Mouse (Mus musculus) limb, embryonic 15.5 days (tissue): ENCODE measurements around the gene Cygb. TPM values are rescaled to one million over a fixed set of nuclear protein-coding genes. Genes with fewer than 3 reads are reported as not detected.

ENCODE experiments used
- ATAC-seq: fragments of 200-750 bp; cut with Nextera tagmentation; 2 replicates; pipeline ENCODE4 v1.8.0; 2017; ENCODE audit warnings: low read depth, moderate TSS enrichment; ENCODE audit not compliant: insufficient number of reproducible peaks, low FRiP score, low TSS enrichment
- H3K27ac ChIP-seq: fragments of 300-500 bp; sonication (generic); 2 replicates; pipeline ENCODE4 v1.5.1; 2015; ENCODE audit warnings: moderate library complexity, mild to moderate bottlenecking, inconsistent platforms
- H3K27me3 ChIP-seq: fragments of 300-500 bp; sonication (generic); 2 replicates; pipeline ENCODE4 v1.6.1; 2015; ENCODE audit warnings: inconsistent platforms
- H3K36me3 ChIP-seq: fragments of 300-500 bp; sonication (generic); 2 replicates; pipeline ENCODE4 v1.6.1; 2015; ENCODE audit warnings: inconsistent platforms
- H3K4me1 ChIP-seq: fragments of 300-500 bp; sonication (generic); 2 replicates; pipeline ENCODE4 v1.6.1; 2015; ENCODE audit warnings: inconsistent platforms
- H3K4me2 ChIP-seq: fragments of 300-500 bp; sonication (generic); 2 replicates; pipeline ENCODE4 v1.6.1; 2015; ENCODE audit warnings: mild to moderate bottlenecking, inconsistent platforms
- H3K4me3 ChIP-seq: fragments of 300-500 bp; sonication (generic); 2 replicates; pipeline ENCODE4 v1.5.1; 2015; ENCODE audit warnings: mild to moderate bottlenecking, inconsistent platforms
- H3K9ac ChIP-seq: fragments of 300-500 bp; sonication (generic); 2 replicates; pipeline ENCODE4 v1.6.1; 2015; ENCODE audit warnings: inconsistent platforms
- H3K9me3 ChIP-seq: fragments of 300-500 bp; sonication (generic); 2 replicates; pipeline ENCODE4 v1.6.1; 2016; ENCODE audit warnings: inconsistent platforms
- WGBS: fragments of 180-500 bp; shearing (Covaris S2); methylation state at CpG from one replicate; pipeline ENCODE4 v1.1.7; 2015; 5-methylcytosine and 5-hydroxymethylcytosine counted together
- polyA plus RNA-seq: library from polyadenylated mRNA; unstranded; fragments of >200 nt; fragmentation: Nextera tagmentation; extraction: Ambion mirVana; gene quantifications from 2 replicates; pipeline ENCODE4 v1.2.1, GENCODE M21; 2015

The Cygb gene
- polyA plus RNA-seq, 1 experiment from 2014 or later = 20.1 TPM

DNA sequence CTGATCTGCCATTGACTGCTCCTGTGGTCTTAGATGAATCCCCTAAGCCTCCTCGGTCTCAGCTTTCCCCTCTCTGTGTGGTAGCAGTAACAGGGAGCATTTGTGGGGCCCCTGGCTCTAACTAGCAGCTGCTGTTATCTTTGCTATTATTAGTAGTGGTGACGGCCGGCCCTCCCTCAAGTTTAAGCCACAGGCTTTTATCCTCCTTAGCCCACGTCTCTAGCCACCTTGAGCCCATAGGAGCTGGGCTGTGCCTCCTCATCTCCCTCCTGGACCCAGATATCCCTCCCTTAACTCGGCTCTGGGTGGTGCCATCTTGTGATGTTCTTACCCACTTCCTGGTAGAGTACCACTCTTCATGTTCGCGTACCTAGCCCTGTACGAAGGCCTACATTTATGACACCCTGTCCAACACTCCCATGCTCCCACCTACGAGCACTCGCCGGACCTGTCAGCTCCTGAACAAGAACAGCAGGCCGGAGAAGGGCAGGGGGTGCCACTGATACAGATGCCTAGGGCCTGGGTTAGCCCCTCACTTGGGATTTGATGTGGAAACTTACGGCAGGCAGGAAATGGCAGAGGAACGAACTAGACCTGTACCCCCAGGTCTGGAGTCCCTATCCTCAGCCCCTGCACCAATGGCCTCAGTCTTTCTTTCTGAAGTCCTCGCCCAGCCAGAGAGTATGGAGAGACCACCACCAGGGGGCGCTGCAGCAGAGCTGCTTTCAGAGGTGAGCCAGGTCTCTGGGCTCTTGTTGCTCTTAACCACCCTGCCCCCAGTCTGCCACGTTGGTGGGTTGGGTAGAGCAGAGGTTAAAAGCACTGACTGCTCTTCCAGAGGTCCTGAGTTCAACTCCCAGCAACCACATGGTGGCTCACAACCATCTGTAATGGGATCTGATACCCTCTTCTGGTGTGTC is 28.8 kb downstream of the Cygb start:
- Histone ChIP-seq H3K4me3 (no peak overlapping the region), H3K4me2 (no peak overlapping the region), H3K4me1 (peaks cover 41% of the 10 kb centered on the region), H3K27me3 (no peaks in the 10 kb centered on the region), H3K9me3 (no peaks in the 10 kb centered on the region), H3K9ac (no peak overlapping the region), H3K27ac (no peak overlapping the region), H3K36me3 (no peaks in the 10 kb centered on the region)
- WGBS = 78% methylated on average over 17 of the region's 17 CpGs
- ATAC-seq = no peak

DNA sequence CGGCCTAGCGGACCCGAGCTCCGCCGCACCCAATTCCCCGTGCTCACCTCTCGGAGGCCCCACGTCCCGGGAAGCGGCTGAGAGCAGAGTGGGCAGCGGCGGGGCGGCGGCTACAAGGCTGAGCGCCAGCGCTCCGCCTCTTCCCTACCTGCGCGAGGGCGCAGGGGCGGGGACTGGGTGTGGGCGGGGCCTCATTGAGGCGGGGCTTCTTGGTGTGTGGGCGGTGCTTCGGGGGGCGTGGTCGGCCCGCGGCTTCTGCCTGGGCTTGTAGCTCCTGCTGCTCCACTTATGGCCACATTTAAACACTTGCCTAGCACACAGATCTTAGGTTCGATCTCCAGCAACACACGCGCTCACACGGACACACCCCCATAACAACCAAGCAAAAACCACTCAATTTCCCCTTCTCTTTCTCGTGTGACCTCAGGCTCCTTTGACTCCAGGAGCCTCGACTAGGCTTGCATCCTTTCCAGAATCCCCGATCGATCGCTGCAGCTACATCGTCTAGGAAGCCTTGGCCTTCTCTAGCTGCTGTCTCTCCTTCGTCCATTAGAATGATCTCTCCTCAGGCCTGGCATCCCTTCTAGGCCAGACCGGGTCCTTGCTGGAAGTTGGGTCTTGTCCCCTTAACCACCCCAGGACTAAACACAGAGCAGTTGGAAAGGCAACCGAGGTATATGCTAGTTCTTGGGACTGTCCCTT is 29.8 kb downstream of the Cygb start:
- Histone ChIP-seq H3K9ac (peak overlapping the region; percentile 47), H3K27ac (0 out of 2 replicates have a peak overlapping the region, but pooled peaks have one; percentile 5), H3K27me3 (no peaks in the 10 kb centered on the region), H3K9me3 (no peaks in the 10 kb centered on the region), H3K36me3 (no peaks in the 10 kb centered on the region), H3K4me3 (peak overlapping the region; percentile 61), H3K4me1 (peaks cover 51% of the 10 kb centered on the region), H3K4me2 (peak overlapping the region; percentile 90)
- 12% methylated on average over 42 of the region's 42 CpGs for WGBS
- ATAC-seq = peak; percentile 54

DNA sequence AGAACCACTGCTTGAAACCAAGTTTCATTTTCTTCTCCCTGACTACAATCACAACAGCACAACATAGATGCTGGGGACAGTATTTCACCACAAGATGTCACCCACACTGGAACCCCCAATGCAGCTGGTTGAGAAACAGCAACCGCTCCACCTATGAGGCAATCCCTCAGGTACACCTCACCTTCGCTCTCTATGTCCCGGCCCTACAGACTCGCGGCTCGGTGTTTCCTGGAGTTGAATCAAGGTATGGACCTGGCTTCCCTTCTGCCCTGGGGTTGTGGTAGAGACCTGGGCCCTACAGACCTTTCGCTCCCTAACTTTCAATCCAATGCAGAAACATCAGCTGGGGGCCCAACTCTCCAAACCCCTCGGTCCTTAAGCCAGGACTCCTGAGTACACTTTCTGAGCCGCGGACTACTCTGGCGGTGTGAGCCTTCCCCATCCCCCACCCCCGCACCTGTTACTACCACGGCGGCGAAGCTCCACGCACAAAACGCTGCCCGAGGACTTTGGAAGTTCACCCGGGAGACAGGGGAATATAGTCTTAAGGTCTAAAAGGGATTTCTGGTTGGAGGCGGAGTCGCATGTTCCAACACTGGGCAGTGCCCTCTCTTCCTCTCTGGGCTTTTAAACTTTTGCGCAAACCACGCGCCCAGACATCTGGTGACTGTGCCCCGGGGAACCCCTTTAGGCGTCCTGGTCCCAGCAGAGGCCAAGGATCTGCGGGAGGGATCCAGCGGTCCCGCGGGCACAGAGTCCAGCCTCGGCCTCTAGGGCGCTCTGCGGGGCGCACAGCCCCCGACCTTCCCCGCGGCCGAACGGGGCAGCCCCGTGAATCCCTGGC is 30.6 kb downstream of the Cygb start:
- Histone ChIP-seq H3K9ac (peak overlapping the region; percentile 47), H3K4me1 (peaks cover 59% of the 10 kb centered on the region), H3K36me3 (no peaks in the 10 kb centered on the region), H3K9me3 (no peaks in the 10 kb centered on the region), H3K27me3 (no peaks in the 10 kb centered on the region), H3K4me3 (peak overlapping the region; percentile 61), H3K27ac (0 out of 2 replicates have a peak overlapping the region, but pooled peaks have one; percentile 5), H3K4me2 (peak overlapping the region; percentile 90)
- WGBS = 6% methylated on average over 39 of the region's 40 CpGs
- ATAC-seq = no peak

GRCm38 (mm10) chr11:116621258-116621704 is 32.8 kb downstream of the Cygb start:
- WGBS = 30% methylated on average over 6 of the region's 6 CpGs
- H3K27ac ChIP-seq = peak overlapping the region; percentile 12; the same call in 1 of the 2 replicates
- no peak for ATAC-seq
- no peaks in the 10 kb centered on the region for H3K27me3 ChIP-seq
- H3K9ac ChIP-seq = no peak overlapping the region
- no peaks in the 10 kb centered on the region for H3K36me3 ChIP-seq
- peaks cover 80% of the 10 kb centered on the region for H3K4me1 ChIP-seq
- H3K4me3 ChIP-seq = no peak overlapping the region
- no peak overlapping the region for H3K4me2 ChIP-seq
- no peaks in the 10 kb centered on the region for H3K9me3 ChIP-seq

GRCm38 (mm10) chr11:116620559-116621253 is 33.4 kb downstream of the Cygb start:
- Histone ChIP-seq H3K4me1 (peaks cover 86% of the 10 kb centered on the region), H3K9ac (no peak overlapping the region), H3K4me3 (no peak overlapping the region), H3K27ac (peak overlapping the region; percentile 12), H3K36me3 (no peaks in the 10 kb centered on the region), H3K9me3 (no peaks in the 10 kb centered on the region), H3K27me3 (no peaks in the 10 kb centered on the region), H3K4me2 (no peak overlapping the region)
- 74% methylated on average over 10 of the region's 10 CpGs for WGBS
- no peak for ATAC-seq

GRCm38 (mm10) chr11:116620073-116620472 is 34.0 kb downstream of the Cygb start:
- Histone ChIP-seq H3K9me3 (no peaks in the 10 kb centered on the region), H3K4me2 (no peak overlapping the region), H3K27me3 (no peaks in the 10 kb centered on the region), H3K9ac (no peak overlapping the region), H3K4me1 (peaks cover 90% of the 10 kb centered on the region), H3K27ac (no peak overlapping the region), H3K4me3 (no peak overlapping the region), H3K36me3 (no peaks in the 10 kb centered on the region)
- 26% methylated on average over 9 of the region's 9 CpGs for WGBS
- ATAC-seq = no peak

DNA sequence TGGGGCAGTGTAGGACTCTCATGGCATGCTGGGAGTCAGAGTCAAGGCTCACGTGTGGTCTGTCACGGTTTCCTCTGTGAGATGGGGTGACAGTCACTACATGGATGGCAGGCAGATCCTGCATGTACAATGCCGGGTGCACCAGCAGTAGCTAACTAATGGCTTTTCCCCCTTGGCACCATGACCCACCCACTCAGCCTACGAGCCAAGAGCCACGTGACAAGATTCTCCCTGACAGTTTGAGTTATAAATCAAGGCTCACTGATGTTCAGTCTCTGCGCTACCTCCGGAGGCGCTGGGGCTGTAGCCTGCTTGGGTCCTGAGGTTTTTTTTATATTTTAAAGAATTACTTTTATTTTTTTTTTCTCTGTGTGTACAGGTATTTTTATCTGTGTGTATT is 34.6 kb downstream of the Cygb start:
- WGBS = 37% methylated on average over 8 of the region's 8 CpGs

GRCm38 (mm10) chr11:116619156-116619555 is 35.0 kb downstream of the Cygb start:
- no peak overlapping the region for H3K9ac ChIP-seq
- H3K4me2 ChIP-seq = no peak overlapping the region
- no peak overlapping the region for H3K27ac ChIP-seq
- no peaks in the 10 kb centered on the region for H3K36me3 ChIP-seq
- H3K27me3 ChIP-seq = no peaks in the 10 kb centered on the region
- no peaks in the 10 kb centered on the region for H3K9me3 ChIP-seq
- 41% methylated on average over 7 of the region's 7 CpGs for WGBS
- no peak for ATAC-seq
- H3K4me3 ChIP-seq = no peak overlapping the region
- peaks cover 87% of the 10 kb centered on the region for H3K4me1 ChIP-seq

More for the DNA sequence above, 34.6 kb downstream of the Cygb start:
- H3K4me2 ChIP-seq = no peak overlapping the region
- H3K4me3 ChIP-seq = no peak overlapping the region
- no peaks in the 10 kb centered on the region for H3K36me3 ChIP-seq
- H3K9me3 ChIP-seq = no peaks in the 10 kb centered on the region
- no peak overlapping the region for H3K9ac ChIP-seq
- H3K27ac ChIP-seq = no peak overlapping the region
- peaks cover 90% of the 10 kb centered on the region for H3K4me1 ChIP-seq
- H3K27me3 ChIP-seq = no peaks in the 10 kb centered on the region
- ATAC-seq = no peak

DNA sequence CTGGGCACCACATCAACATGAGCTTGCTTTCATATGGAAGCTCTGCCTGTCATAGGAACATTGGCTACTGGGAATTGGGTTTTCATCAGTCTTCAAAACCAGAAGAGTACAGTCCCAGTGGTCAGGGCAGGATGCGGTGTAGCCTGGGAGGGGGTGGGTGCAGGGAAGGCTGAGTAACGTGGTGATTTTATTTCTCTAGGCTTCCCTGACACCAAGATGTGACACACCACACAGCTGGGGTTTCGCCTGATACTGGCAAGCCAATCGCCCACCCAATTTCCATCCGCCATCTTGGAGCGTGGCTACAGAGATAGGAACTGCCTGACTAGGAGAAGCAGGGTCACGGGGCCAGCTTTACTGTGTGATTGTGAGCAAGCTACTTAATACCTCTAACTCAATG is 35.4 kb downstream of the Cygb start:
- no peaks in the 10 kb centered on the region for H3K36me3 ChIP-seq
- H3K4me2 ChIP-seq = no peak overlapping the region
- WGBS = 86% methylated on average over 7 of the region's 7 CpGs
- no peak overlapping the region for H3K4me3 ChIP-seq
- no peaks in the 10 kb centered on the region for H3K9me3 ChIP-seq
- no peaks in the 10 kb centered on the region for H3K27me3 ChIP-seq
- peaks cover 82% of the 10 kb centered on the region for H3K4me1 ChIP-seq
- no peak overlapping the region for H3K9ac ChIP-seq
- H3K27ac ChIP-seq = no peak overlapping the region
- ATAC-seq = no peak

DNA sequence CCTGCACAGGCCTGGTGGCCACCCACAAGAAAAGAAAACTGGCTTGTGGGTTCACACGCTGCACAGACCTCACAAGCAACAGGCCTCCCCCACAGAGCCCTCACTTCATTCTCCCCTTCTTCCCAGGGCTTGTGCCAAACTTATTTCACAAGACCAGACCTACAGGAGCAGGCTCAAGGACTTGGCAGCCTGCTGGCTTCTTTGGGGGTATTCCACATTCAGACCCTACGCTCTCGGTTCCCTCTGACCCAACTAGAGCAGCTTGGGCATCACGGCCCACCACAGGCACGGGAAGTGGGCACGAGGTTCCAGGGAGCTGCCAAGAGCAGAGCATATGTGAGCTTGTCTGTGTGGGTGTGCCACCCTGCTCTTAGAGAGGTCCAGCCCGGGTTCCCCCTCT is 36.5 kb downstream of the Cygb start:
- Histone ChIP-seq H3K4me3 (no peak overlapping the region), H3K9ac (no peak overlapping the region), H3K9me3 (no peaks in the 10 kb centered on the region), H3K4me1 (peaks cover 72% of the 10 kb centered on the region), H3K27me3 (no peaks in the 10 kb centered on the region), H3K36me3 (no peaks in the 10 kb centered on the region), H3K4me2 (no peak overlapping the region), H3K27ac (peak overlapping the region; percentile 57; the same call in 1 of the 2 replicates)
- WGBS = 73% methylated on average over 7 of the region's 7 CpGs
- ATAC-seq = peak; percentile 37; the same call in 1 of the 2 replicates
